Mouse (Mus musculus) C2C12 (cell line): ENCODE results near the gene Pdzrn3. TPM values are rescaled to one million over a fixed set of nuclear protein-coding genes. Genes with fewer than 3 reads are reported as not detected.

Experiments used
- H3K27me3 ChIP-seq: one replicate; pipeline ENCODE4 v1.6.1; 2011; ENCODE audit not compliant: control insufficient read depth, insufficient read depth, insufficient read length
- H3K36me3 ChIP-seq: one replicate; pipeline ENCODE4 v1.6.1; 2011; ENCODE audit not compliant: control insufficient read depth, insufficient read depth
- H3K4me3 ChIP-seq: one replicate; pipeline ENCODE4 v1.5.1; 2011; ENCODE audit warnings: mild to moderate bottlenecking, control low read depth; ENCODE audit not compliant: poor library complexity, insufficient read depth, severe bottlenecking
- H3K79me2 ChIP-seq: one replicate; pipeline ENCODE4 v1.6.1; 2011; ENCODE audit not compliant: control insufficient read depth, insufficient read depth
- H3K79me3 ChIP-seq: one replicate; pipeline ENCODE4 v1.6.1; 2011; ENCODE audit warnings: low read depth, control low read depth
- H3ac ChIP-seq: one replicate; pipeline ENCODE3; 2011; ENCODE audit warnings: low read depth; ENCODE audit not compliant: control insufficient read depth, insufficient read length
- CEBPB ChIP-seq: IDR thresholded peaks from one replicate; pipeline ENCODE4 v1.6.1; 2011; ENCODE audit warnings: low read depth, mild to moderate bottlenecking, control low read depth, moderate library complexity
- CTCF ChIP-seq: IDR thresholded peaks from one replicate; pipeline ENCODE4 v1.5.1; 2011; ENCODE audit not compliant: control insufficient read depth, insufficient read depth, insufficient read length
- FOSL1 ChIP-seq: IDR thresholded peaks from one replicate; pipeline ENCODE4 v1.8.0; 2011; ENCODE audit warnings: mild to moderate bottlenecking, low read length; ENCODE audit not compliant: poor library complexity, insufficient read depth, severe bottlenecking
- MAX ChIP-seq: IDR thresholded peaks from one replicate; pipeline ENCODE4 v1.6.1; 2011; ENCODE audit warnings: mild to moderate bottlenecking, control low read depth
- MYOD1 ChIP-seq: IDR thresholded peaks from one replicate; pipeline ENCODE4 v1.6.1; 2011; ENCODE audit warnings: low read depth; ENCODE audit not compliant: control insufficient read depth, insufficient read length
- MYOG ChIP-seq: IDR thresholded peaks from one replicate; pipeline ENCODE4 v1.6.1; 2011; ENCODE audit not compliant: control insufficient read depth, insufficient read length; ENCODE audit errors: extremely low read depth
- USF1 ChIP-seq: IDR thresholded peaks from one replicate; pipeline ENCODE4 v1.6.1; 2011; ENCODE audit warnings: low read depth, mild to moderate bottlenecking, control low read depth, moderate library complexity
- polyA plus RNA-seq: library from polyadenylated mRNA; unstranded; fragments of >200 nt; fragmentation: generic; extraction: Trizol; gene quantifications from one replicate; pipeline ENCODE4 v1.2.1, GENCODE M21; 2012; ENCODE audit warnings: missing spikeins

The Pdzrn3 gene
- polyA plus RNA-seq, 1 experiment, result 10.5 TPM

DNA sequence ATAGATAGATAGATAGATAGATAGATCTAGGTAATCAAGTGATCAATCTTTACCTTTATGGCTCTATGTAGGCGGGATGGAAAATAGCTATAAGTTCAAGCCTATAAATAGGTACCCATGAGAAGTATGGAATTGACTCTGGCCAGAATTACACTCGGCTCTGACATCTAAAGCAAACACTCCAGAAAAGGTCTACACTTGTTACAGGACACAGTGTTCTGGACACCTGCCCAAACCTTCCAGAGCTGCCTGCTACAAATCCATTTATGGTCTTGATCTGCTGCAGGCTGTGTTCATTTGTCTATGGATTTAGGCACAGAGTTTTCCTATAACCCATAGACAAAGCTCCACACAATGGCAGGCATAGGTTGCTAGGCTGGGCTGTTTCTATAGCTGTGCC, 102.9 kb downstream of the Pdzrn3 start:
- H3ac ChIP-seq, result no peak overlapping the region
- H3K27me3 ChIP-seq, result no peaks in the 10 kb centered on the region
- H3K36me3 ChIP-seq, result no peaks in the 10 kb centered on the region
- no peak overlapping the region for H3K4me3 ChIP-seq
- H3K79me2 ChIP-seq, result no peaks in the 10 kb centered on the region
- no peak for TF ChIP-seq CEBPB
- no peak for TF ChIP-seq USF1
- no peak for TF ChIP-seq MYOD1
- no peaks in the 10 kb centered on the region for H3K79me3 ChIP-seq

DNA sequence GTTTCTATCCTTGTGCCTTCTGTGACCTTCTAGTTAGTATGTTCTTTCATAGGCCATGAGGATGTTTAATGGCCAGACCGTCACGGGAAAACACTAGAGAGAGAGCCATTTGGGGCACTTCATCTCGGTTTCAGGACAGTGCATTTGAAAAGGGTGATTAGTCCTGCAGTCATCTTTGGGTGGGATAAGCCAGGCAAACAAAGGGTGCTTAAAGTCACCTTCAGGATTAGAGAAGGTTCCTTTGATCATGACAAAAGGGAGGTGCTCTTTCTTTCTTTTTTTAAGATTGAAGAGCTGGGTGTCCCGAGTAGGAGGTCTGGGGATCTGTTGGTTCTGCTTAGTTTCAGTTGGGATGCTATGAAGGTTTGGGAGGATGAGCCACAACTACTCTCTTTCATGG, 105.4 kb downstream of the Pdzrn3 start:
- Histone ChIP-seq H3ac (no peak overlapping the region), H3K79me3 (no peaks in the 10 kb centered on the region), H3K79me2 (no peaks in the 10 kb centered on the region), H3K36me3 (no peaks in the 10 kb centered on the region), H3K4me3 (no peak overlapping the region), H3K27me3 (no peaks in the 10 kb centered on the region)
- TF ChIP-seq MAX, result no peak
- TF ChIP-seq MYOD1, result no peak
- no peak for TF ChIP-seq CEBPB
- TF ChIP-seq CTCF, result no peak
- TF ChIP-seq USF1, result no peak
- no peak for TF ChIP-seq FOSL1
- TF ChIP-seq MYOG, result no peak

DNA sequence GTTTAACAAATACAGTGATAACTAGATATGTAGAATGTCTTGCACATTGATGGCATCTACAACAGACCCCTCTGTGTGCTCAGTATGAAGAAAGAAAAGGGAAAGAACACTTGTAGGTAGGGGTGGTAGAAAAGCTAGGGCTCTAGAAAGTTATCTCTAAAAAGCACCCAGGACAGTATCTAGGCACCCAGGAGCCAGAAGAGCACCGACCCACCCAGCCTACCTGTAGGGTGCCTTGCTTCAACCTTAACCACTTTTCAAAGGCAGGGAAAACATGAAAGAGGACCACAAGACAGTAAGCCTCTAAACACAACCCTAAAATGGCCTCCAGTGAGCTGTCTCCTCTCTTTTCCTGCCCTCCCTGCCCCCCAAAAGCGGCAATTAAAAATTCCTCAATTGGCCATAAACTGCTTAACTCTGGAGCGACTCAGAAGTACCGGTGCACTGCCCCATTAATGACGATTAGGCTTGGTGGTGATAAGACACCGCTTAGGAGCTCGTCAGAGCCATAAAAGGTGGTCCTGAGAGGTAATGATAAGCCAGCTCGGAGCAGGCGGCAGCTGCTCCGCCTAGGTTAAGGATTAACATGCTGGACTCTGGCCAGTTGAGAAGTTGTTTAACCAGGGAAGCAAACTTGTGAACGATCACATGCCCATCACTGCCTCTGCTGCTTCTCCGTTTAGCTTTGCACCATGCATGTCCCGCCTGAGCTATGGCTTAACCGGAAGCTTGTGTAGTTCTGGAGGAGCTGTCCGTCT, 106.1 kb downstream of the Pdzrn3 start:
- Histone ChIP-seq H3K79me3 (no peaks in the 10 kb centered on the region), H3K4me3 (no peak overlapping the region), H3K36me3 (no peaks in the 10 kb centered on the region), H3K27me3 (no peaks in the 10 kb centered on the region), H3K79me2 (no peaks in the 10 kb centered on the region), H3ac (no peak overlapping the region)
- TF ChIP-seq USF1 (no peak), FOSL1 (no peak), CTCF (no peak)

DNA sequence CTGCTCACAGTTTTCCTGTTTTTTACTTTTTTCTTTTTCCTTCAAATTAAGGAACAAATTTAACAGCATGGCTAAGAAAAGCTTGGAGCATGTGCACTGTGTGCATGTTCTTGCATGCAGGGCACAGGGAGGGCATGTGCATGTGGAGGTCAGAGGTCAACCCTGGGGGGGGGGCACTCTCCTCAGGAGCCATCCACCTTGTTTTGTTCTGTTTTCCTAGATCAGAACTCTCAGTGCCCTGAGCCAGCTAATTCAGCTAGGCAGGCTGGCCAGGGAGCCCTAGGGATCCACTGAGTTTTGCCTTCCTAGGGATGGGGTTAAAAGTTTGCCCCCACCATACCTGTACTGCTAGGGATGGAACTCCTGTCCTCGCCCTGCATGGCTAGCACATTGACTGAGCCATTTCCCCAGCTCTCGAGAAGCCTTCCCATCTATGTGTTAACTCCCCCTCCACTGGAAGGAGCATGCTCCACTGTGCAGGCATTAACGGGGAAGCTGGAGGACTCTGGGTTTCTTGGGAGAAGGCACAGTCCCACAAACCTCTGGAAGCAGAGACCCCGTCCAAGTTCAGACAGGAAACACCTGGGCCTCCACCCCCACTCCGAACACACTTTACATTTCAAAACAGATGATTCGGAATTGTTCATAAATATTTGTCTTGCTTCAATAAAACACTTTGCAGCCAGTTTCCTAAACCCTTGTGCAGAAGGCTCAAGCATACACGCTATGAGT, 107.4 kb downstream of the Pdzrn3 start:
- no peaks in the 10 kb centered on the region for H3K27me3 ChIP-seq
- TF ChIP-seq CEBPB (no peak), MYOG (no peak), MAX (no peak), CTCF (no peak), USF1 (no peak), MYOD1 (no peak), FOSL1 (no peak)
- H3K4me3 ChIP-seq, result no peak overlapping the region
- H3K36me3 ChIP-seq, result no peaks in the 10 kb centered on the region
- H3K79me2 ChIP-seq, result no peaks in the 10 kb centered on the region
- no peak overlapping the region for H3ac ChIP-seq
- no peaks in the 10 kb centered on the region for H3K79me3 ChIP-seq

DNA sequence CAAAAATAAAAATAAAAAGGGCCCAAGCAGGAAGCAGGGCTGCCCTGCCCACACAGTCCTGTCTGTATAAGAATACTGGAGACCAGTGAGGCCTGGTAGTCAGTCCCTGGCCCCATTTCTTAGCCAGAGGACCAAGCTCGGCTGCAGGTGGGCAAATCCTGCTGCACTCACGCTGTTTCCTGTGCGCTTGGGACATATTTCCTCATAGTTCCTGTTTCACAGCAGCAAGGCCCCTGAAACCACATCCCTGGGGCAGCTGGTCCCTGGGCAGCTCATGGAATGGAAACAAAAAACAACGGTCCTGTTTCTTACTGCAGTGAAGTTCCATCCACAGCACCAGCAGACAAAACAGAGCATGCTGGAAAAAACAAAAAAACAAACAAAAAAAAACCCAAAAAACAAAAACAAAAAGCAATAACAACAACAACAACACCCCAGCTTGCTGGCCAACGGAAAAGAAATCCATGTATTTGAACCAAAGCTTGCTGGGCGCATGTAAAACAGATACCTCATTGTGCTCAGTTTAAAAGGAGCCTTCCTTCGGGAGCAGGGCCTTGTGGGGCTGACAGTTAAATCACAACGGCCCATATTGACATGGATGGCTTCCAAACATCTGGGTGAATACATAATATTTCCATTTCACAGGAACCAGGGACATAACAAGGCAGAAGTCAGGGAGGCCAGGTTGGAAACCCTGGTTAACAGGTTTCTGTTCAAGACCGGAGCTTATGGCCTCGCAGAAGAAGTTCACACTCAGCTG, 108.2 kb downstream of the Pdzrn3 start:
- Histone ChIP-seq H3K36me3 (no peaks in the 10 kb centered on the region), H3K79me2 (no peaks in the 10 kb centered on the region), H3K79me3 (no peaks in the 10 kb centered on the region), H3K27me3 (no peaks in the 10 kb centered on the region), H3ac (no peak overlapping the region), H3K4me3 (no peak overlapping the region)
- TF ChIP-seq MYOG (no peak), CTCF (no peak), FOSL1 (no peak), CEBPB (no peak), MYOD1 (no peak), MAX (no peak), USF1 (no peak)
